Mouse (Mus musculus) myocyte (in vitro differentiated cells): Measurements from ENCODE around the gene Atp5f1. TPM values are rescaled to one million over a fixed set of nuclear protein-coding genes. Genes with fewer than 3 reads are reported as not detected.

ENCODE experiments used
- H3K27me3 ChIP-seq: one replicate; pipeline ENCODE4 v1.6.1; 2011; ENCODE audit not compliant: control insufficient read depth, insufficient read depth, insufficient read length
- H3K36me3 ChIP-seq: one replicate; pipeline ENCODE4 v1.6.1; 2011; ENCODE audit not compliant: control insufficient read depth, insufficient read depth
- H3K4me2 ChIP-seq: one replicate; pipeline ENCODE4 v1.6.1; 2011; ENCODE audit warnings: low read depth, control low read depth
- H3K4me3 ChIP-seq: one replicate; pipeline ENCODE4 v1.5.1; 2011; ENCODE audit warnings: mild to moderate bottlenecking, control low read depth, moderate library complexity
- H3K79me2 ChIP-seq: one replicate; pipeline ENCODE4 v1.6.1; 2011; ENCODE audit not compliant: control insufficient read depth, insufficient read depth
- H3ac ChIP-seq: one replicate; pipeline ENCODE4 v1.6.1; 2011; ENCODE audit not compliant: control insufficient read depth, insufficient read length
- CEBPB ChIP-seq: IDR thresholded peaks from 2 replicates; pipeline ENCODE4 v1.6.1; 2011; ENCODE audit warnings: mild to moderate bottlenecking, moderate library complexity; ENCODE audit not compliant: poor library complexity, insufficient read depth, severe bottlenecking
- E2F4 ChIP-seq: IDR thresholded peaks from one replicate; pipeline ENCODE4 v1.6.1; 2011; ENCODE audit warnings: mild to moderate bottlenecking, control low read depth, moderate library complexity; ENCODE audit not compliant: insufficient read depth
- MAX ChIP-seq: IDR thresholded peaks from one replicate; pipeline ENCODE4 v1.6.1; 2011; ENCODE audit warnings: low read depth, mild to moderate bottlenecking, control low read depth
- MYOD1 ChIP-seq, 3 experiments: IDR thresholded peaks; one replicate each; pipeline ENCODE4 v1.6.1; 2011; ENCODE audit warnings: control low read depth in 2 of 3, low read depth in 2 of 3, mild to moderate bottlenecking in 2 of 3, moderate library complexity in 1 of 3; ENCODE audit not compliant: insufficient read length in 2 of 3, control insufficient read depth in 1 of 3
- MYOG ChIP-seq, 3 experiments: IDR thresholded peaks; one replicate each; pipeline ENCODE4 v1.6.1; 2011; ENCODE audit warnings: control low read depth in 2 of 3, low read depth in 2 of 3, mild to moderate bottlenecking in 2 of 3; ENCODE audit not compliant: insufficient read length in 2 of 3, control insufficient read depth in 1 of 3, insufficient read depth in 1 of 3
- POLR2A ChIP-seq: IDR thresholded peaks from one replicate; pipeline ENCODE4 v1.6.1; 2011; ENCODE audit warnings: low read depth, mild to moderate bottlenecking, control low read depth, moderate library complexity; ENCODE audit not compliant: insufficient read length
- POLR2AphosphoS2 ChIP-seq: IDR thresholded peaks from one replicate; pipeline ENCODE4 v1.6.1; 2011; ENCODE audit warnings: low read depth, control low read depth; ENCODE audit not compliant: insufficient read length
- REST ChIP-seq: IDR thresholded peaks from one replicate; pipeline ENCODE4 v1.6.1; 2011; ENCODE audit warnings: mild to moderate bottlenecking, control low read depth, moderate library complexity; ENCODE audit not compliant: insufficient read depth, insufficient read length
- SRF ChIP-seq: IDR thresholded peaks from one replicate; pipeline ENCODE4 v1.6.1; 2011; ENCODE audit warnings: low read depth; ENCODE audit not compliant: control insufficient read depth, insufficient read length
- TCF12 ChIP-seq: IDR thresholded peaks from one replicate; pipeline ENCODE4 v1.6.1; 2011; ENCODE audit warnings: mild to moderate bottlenecking, control low read depth; ENCODE audit not compliant: poor library complexity, insufficient read depth, severe bottlenecking
- TCF3 ChIP-seq: IDR thresholded peaks from one replicate; pipeline ENCODE4 v1.6.1; 2011; ENCODE audit warnings: low read depth, control low read depth; ENCODE audit not compliant: insufficient read length
- USF1 ChIP-seq: IDR thresholded peaks from one replicate; pipeline ENCODE4 v1.6.1; 2011; ENCODE audit warnings: low read depth, mild to moderate bottlenecking, control low read depth, moderate library complexity
- polyA plus RNA-seq: library from polyadenylated mRNA; unstranded; fragments of >200 nt; fragmentation: generic; extraction: Trizol; gene quantifications from one replicate; pipeline ENCODE4 v1.2.1, GENCODE M21; 2012; ENCODE audit warnings: missing spikeins

Gene Atp5f1
- polyA plus RNA-seq, 1 experiment = 329 TPM

DNA sequence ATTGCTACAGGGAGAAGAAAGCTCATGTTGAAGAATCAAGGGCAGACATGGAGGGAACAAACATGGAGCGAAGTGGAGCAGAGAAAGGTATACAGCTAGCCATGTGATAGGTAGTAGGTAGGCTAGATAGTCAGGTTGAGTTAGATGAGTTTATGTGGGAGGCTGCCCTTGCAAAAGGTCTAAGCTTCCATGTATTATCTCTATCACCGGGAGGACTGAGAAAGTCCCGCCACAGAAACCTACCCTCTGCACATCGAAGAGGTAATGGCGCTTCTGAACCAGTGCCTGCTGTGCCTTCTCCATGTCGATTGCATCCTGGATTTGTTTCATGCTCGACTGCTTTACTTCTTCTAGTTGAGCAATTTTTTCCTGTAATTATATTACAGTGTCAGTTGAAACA lies 8.6 kb downstream of the Atp5f1 start:
- Histone ChIP-seq H3K79me2 (peaks cover 81% of the 10 kb centered on the region), H3K4me3 (no peak overlapping the region), H3K4me2 (no peak overlapping the region), H3K27me3 (no peaks in the 10 kb centered on the region), H3K36me3 (peaks cover 84% of the 10 kb centered on the region), H3ac (no peak overlapping the region)
- TF ChIP-seq CEBPB (no peak), SRF (no peak), MYOG (IDR thresholded peaks at IDR 0.05; ENCODE audit: control insufficient read depth in 1 of 3, insufficient read depth in 1 of 3, insufficient read length in 2 of 3, low read depth in 2 of 3) (no peak), MAX (no peak), POLR2AphosphoS2 (no peak), E2F4 (no peak), MYOD1 (IDR thresholded peaks at IDR 0.05; ENCODE audit: control insufficient read depth in 1 of 3, insufficient read length in 2 of 3, low read depth in 2 of 3) (no peak), TCF3 (no peak), USF1 (no peak), REST (no peak)

- peaks cover 10% of the 10 kb centered on the region for H3K36me3 ChIP-seq
- TF ChIP-seq TCF3 (no peak), REST (no peak), MAX (no peak)
Observed at GRCm38 (mm10) chr3:105936111-105936510, 23.8 kb downstream of the Atp5f1 start.

DNA sequence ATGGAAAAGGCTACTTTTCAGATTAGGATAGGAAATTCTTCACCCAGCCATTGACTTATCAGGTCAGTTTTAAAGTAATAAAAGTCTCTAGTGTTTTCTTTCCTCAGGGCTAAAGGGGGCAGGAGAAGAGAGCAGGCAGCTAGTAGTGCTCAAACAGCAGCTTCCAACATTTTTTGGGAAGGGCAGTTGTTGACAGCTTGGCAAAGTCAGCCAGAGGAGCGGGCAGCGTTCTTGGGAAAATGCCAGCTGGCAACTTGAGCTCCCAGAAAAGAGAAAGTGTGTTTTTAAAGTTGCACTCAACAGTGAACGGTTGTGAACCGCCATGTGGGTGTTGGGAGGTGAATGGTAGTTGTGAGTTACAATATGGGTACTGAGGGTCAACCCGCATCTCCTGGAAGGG lies 24.9 kb downstream of the Atp5f1 start:
- Histone ChIP-seq H3K4me3 (no peak overlapping the region), H3ac (no peak overlapping the region), H3K79me2 (no peaks in the 10 kb centered on the region), H3K36me3 (peaks cover 6% of the 10 kb centered on the region), H3K4me2 (no peak overlapping the region), H3K27me3 (no peaks in the 10 kb centered on the region)
- TF ChIP-seq TCF3 (no peak), MYOD1 (IDR thresholded peaks at IDR 0.05; ENCODE audit: control insufficient read depth in 1 of 3, insufficient read length in 2 of 3, low read depth in 2 of 3) (no peak), MAX (no peak), SRF (no peak), CEBPB (no peak), POLR2AphosphoS2 (no peak), MYOG (IDR thresholded peaks at IDR 0.05; ENCODE audit: control insufficient read depth in 1 of 3, insufficient read depth in 1 of 3, insufficient read length in 2 of 3, low read depth in 2 of 3) (no peak), REST (no peak), TCF12 (no peak), E2F4 (no peak), USF1 (no peak), POLR2A (no peak)

More at GRCm38 (mm10) chr3:105936111-105936510, 23.8 kb downstream of the Atp5f1 start:
- Histone ChIP-seq H3K4me3 (no peak overlapping the region), H3K4me2 (no peak overlapping the region), H3K79me2 (no peaks in the 10 kb centered on the region), H3ac (no peak overlapping the region), H3K27me3 (no peaks in the 10 kb centered on the region)

DNA sequence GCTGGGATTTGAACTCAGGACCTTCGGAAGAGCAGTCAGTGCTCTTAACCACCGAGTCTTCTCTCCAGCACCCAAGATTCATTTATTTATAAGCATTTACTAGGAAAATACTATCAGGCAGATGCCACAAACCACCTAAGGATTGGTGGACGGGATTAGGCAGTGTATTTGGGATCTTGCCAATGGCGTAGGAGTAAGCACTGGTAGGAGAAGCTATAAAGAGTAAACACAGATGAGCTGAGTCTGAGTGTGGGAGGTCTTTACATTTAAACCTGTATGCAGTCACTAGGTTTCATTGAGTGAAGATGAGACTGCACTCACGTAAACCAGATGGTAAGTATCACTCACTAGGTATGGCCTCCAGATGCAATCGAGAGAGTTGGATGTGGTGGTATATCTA lies 26.0 kb downstream of the Atp5f1 start:
- Histone ChIP-seq H3K4me2 (no peak overlapping the region), H3K79me2 (no peaks in the 10 kb centered on the region), H3K36me3 (peaks cover 6% of the 10 kb centered on the region), H3K27me3 (no peaks in the 10 kb centered on the region), H3ac (no peak overlapping the region), H3K4me3 (no peak overlapping the region)
- TF ChIP-seq E2F4 (no peak), TCF12 (no peak), SRF (no peak), POLR2AphosphoS2 (no peak), REST (no peak), TCF3 (no peak)

GRCm38 (mm10) chr3:105932240-105933071 lies 27.4 kb downstream of the Atp5f1 start, which contains the start of gene I830077J02Rik:
Gene I830077J02Rik, minus strand, starts transcription at chr3:105932664.
- TF ChIP-seq POLR2AphosphoS2 (no peak), MYOG (IDR thresholded peaks at IDR 0.05; ENCODE audit: control insufficient read depth in 1 of 3, insufficient read depth in 1 of 3, insufficient read length in 2 of 3, low read depth in 2 of 3) (no peak), MYOD1 (IDR thresholded peaks at IDR 0.05; ENCODE audit: control insufficient read depth in 1 of 3, insufficient read length in 2 of 3, low read depth in 2 of 3) (no peak), POLR2A (no peak), TCF3 (no peak), E2F4 (no peak), REST (no peak), MAX (no peak), TCF12 (no peak), SRF (no peak), USF1 (no peak)
- H3K36me3 ChIP-seq = peaks cover under 1% of the 10 kb centered on the region
- no peaks in the 10 kb centered on the region for H3K27me3 ChIP-seq
- no peak within 1 kb of the TSS for H3ac ChIP-seq
- H3K4me3 ChIP-seq = no peak within 1 kb of the TSS
- H3K79me2 ChIP-seq = no peaks in the 10 kb centered on the region
- H3K4me2 ChIP-seq = no peak within 1 kb of the TSS
